Mouse (Mus musculus) frontal cortex, postnatal 14 days (tissue): Measurements from ENCODE around the gene Nceh1.
"Not testable (repeated sequence)": the region's sequence is repeated elsewhere in the genome, so short reads cannot be mapped to it uniquely, and the experiment has no call there.

Experiments
- DNase-seq, 2 experiments: peaks; one replicate each; pipeline ENCODE4 v3.0.0; 2022; ENCODE audit warnings: low spot score in 2 of 2

Nceh1 gene

GRCm38 (mm10) chr3:27283071-27283713, 100.4 kb downstream of the Nceh1 start:
- DNase-seq: no peak

- no peak for DNase-seq
These were observed 101.0 kb downstream of the Nceh1 start for GRCm38 (mm10) chr3:27283796-27284195.

- no peak for DNase-seq
These were observed 101.5 kb downstream of the Nceh1 start for GRCm38 (mm10) chr3:27284227-27284626.

- no peak for DNase-seq
These were observed 102.3 kb downstream of the Nceh1 start for GRCm38 (mm10) chr3:27285072-27285471.

- DNase-seq: no peak
These were observed 105.5 kb downstream of the Nceh1 start for GRCm38 (mm10) chr3:27288301-27288700.

GRCm38 (mm10) chr3:27288909-27289308, 106.1 kb downstream of the Nceh1 start:
- no peak for DNase-seq

- no peak for DNase-seq
These were observed 107.5 kb downstream of the Nceh1 start for GRCm38 (mm10) chr3:27290285-27290684.

- DNase-seq: not testable (repeated sequence)
These were observed 108.2 kb downstream of the Nceh1 start for GRCm38 (mm10) chr3:27290945-27291344.

GRCm38 (mm10) chr3:27291411-27291810, 108.6 kb downstream of the Nceh1 start:
- not testable (repeated sequence) for DNase-seq

- no peak for DNase-seq
These were observed 111.0 kb downstream of the Nceh1 start for GRCm38 (mm10) chr3:27293645-27294385.

GRCm38 (mm10) chr3:27300451-27300850, 117.7 kb downstream of the Nceh1 start:
- no peak for DNase-seq

GRCm38 (mm10) chr3:27302339-27303022, 119.7 kb downstream of the Nceh1 start:
- no peak for DNase-seq

GRCm38 (mm10) chr3:27306815-27307214, 124.0 kb downstream of the Nceh1 start:
- no peak for DNase-seq

- DNase-seq: no peak
These were observed 128.2 kb downstream of the Nceh1 start for GRCm38 (mm10) chr3:27310973-27311372.

GRCm38 (mm10) chr3:27311475-27311874, 128.7 kb downstream of the Nceh1 start:
- no peak for DNase-seq

- no peak for DNase-seq
These were observed 131.9 kb downstream of the Nceh1 start for GRCm38 (mm10) chr3:27314506-27315164.

GRCm38 (mm10) chr3:27316559-27317287, 134.0 kb downstream of the Nceh1 start, which contains the start of gene Tnfsf10:
Gene Tnfsf10, plus strand, starts transcription at chr3:27317028.
- DNase-seq: no peak

- DNase-seq: no peak
These were observed 134.7 kb downstream of the Nceh1 start for GRCm38 (mm10) chr3:27317288-27318024.

GRCm38 (mm10) chr3:27319650-27320049, 136.9 kb downstream of the Nceh1 start:
- DNase-seq: no peak

- DNase-seq: no peak
These were observed 138.1 kb downstream of the Nceh1 start for GRCm38 (mm10) chr3:27320613-27321495.
